Mouse (Mus musculus) forebrain, embryonic 13.5 days (tissue): ENCODE results near the gene Dmrta2. TPM values are rescaled to one million over a fixed set of nuclear protein-coding genes. Genes with fewer than 3 reads are reported as not detected.
A peak's percentile ranks its signal among the peaks of the same experiment; 100 is the strongest.

ENCODE experiments used
- ATAC-seq: fragments of 200-750 bp; cut with Nextera tagmentation; 2 replicates; pipeline ENCODE4 v1.8.0; 2017
- H3K27ac ChIP-seq: fragments of 300-500 bp; sonication (generic); 2 replicates; pipeline ENCODE4 v1.5.1; 2015; ENCODE audit warnings: inconsistent platforms, mild to moderate bottlenecking, moderate library complexity
- H3K27me3 ChIP-seq: fragments of 300-500 bp; sonication (generic); 2 replicates; pipeline ENCODE4 v1.6.1; 2015; ENCODE audit warnings: mild to moderate bottlenecking, inconsistent platforms
- H3K36me3 ChIP-seq: fragments of 300-500 bp; sonication (generic); 2 replicates; pipeline ENCODE4 v1.6.1; 2015; ENCODE audit warnings: mild to moderate bottlenecking, inconsistent platforms; ENCODE audit not compliant: poor library complexity, severe bottlenecking
- H3K4me1 ChIP-seq: fragments of 300-500 bp; sonication (generic); 2 replicates; pipeline ENCODE4 v1.6.1; 2015; ENCODE audit warnings: inconsistent platforms
- H3K4me2 ChIP-seq: fragments of 300-500 bp; sonication (generic); 2 replicates; pipeline ENCODE4 v1.6.1; 2015; ENCODE audit warnings: inconsistent platforms, mild to moderate bottlenecking, moderate library complexity
- H3K4me3 ChIP-seq: fragments of 300-500 bp; sonication (generic); 2 replicates; pipeline ENCODE4 v1.5.1; 2015; ENCODE audit warnings: mild to moderate bottlenecking, inconsistent platforms
- H3K9ac ChIP-seq: fragments of 300-500 bp; sonication (generic); 2 replicates; pipeline ENCODE4 v1.6.1; 2015; ENCODE audit warnings: mild to moderate bottlenecking, inconsistent platforms
- H3K9me3 ChIP-seq: fragments of 300-500 bp; sonication (generic); replicated peaks from 2 replicates; pipeline ENCODE4 v1.6.1; 2016; ENCODE audit warnings: inconsistent platforms
- whole genome bisulfite sequencing: fragments of 180-500 bp; shearing (Covaris S2); methylation state at CpG from one replicate; pipeline ENCODE4 v1.1.7; 2015; 5-methylcytosine and 5-hydroxymethylcytosine counted together
- polyA plus RNA-seq: library from polyadenylated mRNA; unstranded; fragments of >200 nt; fragmentation: Nextera tagmentation; extraction: Ambion mirVana; gene quantifications from 2 replicates; pipeline ENCODE4 v1.2.1, GENCODE M21; 2015

The Dmrta2 gene
- polyA plus RNA-seq, 1 experiment from 2014 or later = 6.1 TPM

- Histone ChIP-seq H3K9ac (no peak overlapping the region), H3K4me1 (peaks cover 12% of the 10 kb centered on the region), H3K4me3 (no peak overlapping the region), H3K27me3 (peaks cover 44% of the 10 kb centered on the region), H3K4me2 (no peak overlapping the region), H3K9me3 (no peaks in the 10 kb centered on the region), H3K27ac (no peak overlapping the region), H3K36me3 (no peaks in the 10 kb centered on the region)
- no peak for ATAC-seq
- 89% methylated on average over 5 of the region's 5 CpGs for WGBS
Observed at GRCm38 (mm10) chr4:109969561-109969960, 8.3 kb upstream of the Dmrta2 start.

GRCm38 (mm10) chr4:109973991-109974654 is 3.7 kb upstream of the Dmrta2 start:
- WGBS = 3% methylated on average over 20 of the region's 20 CpGs
- Histone ChIP-seq H3K27me3 (peaks cover 88% of the 10 kb centered on the region), H3K27ac (peak overlapping the region; percentile 21; the same call in 1 of the 2 replicates), H3K36me3 (no peaks in the 10 kb centered on the region), H3K9ac (peak overlapping the region; percentile 97), H3K4me2 (peak overlapping the region; percentile 79), H3K4me3 (peak overlapping the region; percentile 70), H3K4me1 (peaks cover 34% of the 10 kb centered on the region), H3K9me3 (no peaks in the 10 kb centered on the region)
- ATAC-seq = no peak

GRCm38 (mm10) chr4:109974655-109975380 is 3.0 kb upstream of the Dmrta2 start:
- Histone ChIP-seq H3K4me3 (peak overlapping the region; percentile 70), H3K9ac (peak overlapping the region; percentile 97), H3K4me1 (peaks cover 35% of the 10 kb centered on the region), H3K36me3 (peaks cover 1% of the 10 kb centered on the region; the same call in 1 of the 2 replicates), H3K27me3 (peaks cover 92% of the 10 kb centered on the region), H3K27ac (peak overlapping the region; percentile 92), H3K9me3 (no peaks in the 10 kb centered on the region), H3K4me2 (peak overlapping the region; percentile 79)
- ATAC-seq = no peak
- WGBS = 2% methylated on average over 33 of the region's 33 CpGs

- Histone ChIP-seq H3K27ac (peak overlapping the region; percentile 92), H3K36me3 (peaks cover 6% of the 10 kb centered on the region), H3K9me3 (no peaks in the 10 kb centered on the region), H3K9ac (peak overlapping the region; percentile 97), H3K4me3 (peak overlapping the region; percentile 70), H3K4me2 (peak overlapping the region; percentile 79), H3K27me3 (peaks cover 96% of the 10 kb centered on the region), H3K4me1 (peaks cover 39% of the 10 kb centered on the region)
- ATAC-seq = no peak
- WGBS = 12% methylated on average over 25 of the region's 25 CpGs
Observed at GRCm38 (mm10) chr4:109975381-109976240, 2.2 kb upstream of the Dmrta2 start.

GRCm38 (mm10) chr4:109976273-109977147 is 1.3 kb upstream of the Dmrta2 start:
- WGBS = under 1% methylated on average over 34 of the region's 34 CpGs
- H3K27me3 ChIP-seq = peaks cover 95% of the 10 kb centered on the region
- peak overlapping the region; percentile 97 for H3K9ac ChIP-seq
- H3K27ac ChIP-seq = peak overlapping the region; percentile 92
- H3K4me1 ChIP-seq = peaks cover 40% of the 10 kb centered on the region
- peak overlapping the region; percentile 79 for H3K4me2 ChIP-seq
- peaks cover 8% of the 10 kb centered on the region for H3K36me3 ChIP-seq
- no peak for ATAC-seq
- H3K9me3 ChIP-seq = no peaks in the 10 kb centered on the region
- H3K4me3 ChIP-seq = peak overlapping the region; percentile 70

DNA sequence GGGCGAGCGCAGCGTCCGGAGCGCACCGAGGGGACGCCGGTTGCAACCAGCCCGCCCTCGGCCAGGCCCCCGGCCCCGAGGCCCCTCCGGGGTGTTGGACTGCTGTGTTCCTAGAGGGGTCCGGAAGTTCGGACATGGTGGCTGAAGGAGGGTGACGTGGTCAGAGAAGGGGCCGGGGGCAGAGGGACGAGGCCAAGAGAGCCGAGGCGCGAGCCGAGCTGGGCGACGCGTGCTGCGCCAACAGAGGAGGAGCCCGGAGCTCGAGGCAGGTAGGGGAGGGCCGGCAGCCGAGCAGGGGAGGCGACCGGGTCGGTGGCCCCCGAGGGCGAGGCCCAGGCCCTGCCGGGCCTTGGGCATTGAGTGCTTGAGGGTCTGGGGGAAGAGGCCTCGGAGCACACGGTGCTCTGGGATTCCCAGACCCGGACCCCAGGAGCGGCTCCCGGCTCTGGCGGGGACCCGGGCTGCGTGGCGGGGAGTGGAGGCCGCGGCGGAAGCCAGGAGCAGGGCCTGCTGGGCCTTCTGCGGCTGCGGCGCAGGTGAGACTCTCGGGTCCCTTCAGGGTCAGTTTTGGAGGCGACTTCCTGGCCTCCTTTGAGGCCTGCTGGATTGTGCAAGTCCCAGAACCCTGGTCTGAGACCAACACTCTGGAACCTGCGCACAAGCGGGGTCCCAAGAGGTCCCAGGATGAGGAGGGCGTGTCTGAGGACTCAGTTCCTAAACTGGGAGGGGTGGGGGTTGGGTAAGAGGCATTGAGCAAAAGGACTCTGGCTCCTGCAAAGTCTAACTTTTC is 410 bp downstream of the Dmrta2 start:
- peaks cover 94% of the 10 kb centered on the region for H3K27me3 ChIP-seq
- H3K4me2 ChIP-seq = peak overlapping the region; percentile 79
- peak overlapping the region; percentile 92 for H3K27ac ChIP-seq
- peaks cover 51% of the 10 kb centered on the region for H3K4me1 ChIP-seq
- WGBS = under 1% methylated on average over 56 of the region's 56 CpGs
- peaks cover 20% of the 10 kb centered on the region for H3K36me3 ChIP-seq
- peak; percentile 16 for ATAC-seq
- no peaks in the 10 kb centered on the region for H3K9me3 ChIP-seq
- H3K9ac ChIP-seq = peak overlapping the region; percentile 97
- peak overlapping the region; percentile 70 for H3K4me3 ChIP-seq

DNA sequence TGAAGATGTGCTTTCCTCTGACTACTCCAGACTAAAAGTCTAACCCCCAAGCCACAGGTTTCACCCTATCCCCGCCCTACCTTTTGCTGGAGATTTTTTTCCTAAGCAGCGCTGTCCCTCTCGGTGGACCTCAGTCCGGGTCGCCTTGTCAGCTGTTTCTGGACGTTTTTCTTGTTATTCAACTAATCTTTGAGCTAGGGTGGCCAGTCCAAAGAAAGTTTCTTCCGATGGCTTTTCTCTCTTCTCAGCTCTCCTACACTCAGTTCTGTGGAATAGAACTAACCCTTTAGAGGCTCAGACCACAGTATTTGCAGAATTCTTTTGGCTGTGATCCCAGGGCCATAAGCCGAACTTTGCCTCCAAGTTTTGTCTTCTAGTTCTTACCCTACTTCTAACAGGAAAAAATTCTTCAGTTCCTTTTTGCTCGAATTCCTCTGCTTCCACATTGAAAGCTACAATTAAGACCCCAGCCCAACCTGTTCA is 1.0 kb downstream of the Dmrta2 start:
- 2% methylated on average over 9 of the region's 9 CpGs for WGBS
- Histone ChIP-seq H3K27me3 (peaks cover 93% of the 10 kb centered on the region), H3K9ac (peak overlapping the region; percentile 97), H3K36me3 (peaks cover 20% of the 10 kb centered on the region), H3K4me3 (peak overlapping the region; percentile 70), H3K4me1 (peaks cover 52% of the 10 kb centered on the region), H3K9me3 (no peaks in the 10 kb centered on the region), H3K4me2 (peak overlapping the region; percentile 79), H3K27ac (peak overlapping the region; percentile 92)
- no peak for ATAC-seq

GRCm38 (mm10) chr4:109979461-109980320 is 1.8 kb downstream of the Dmrta2 start:
- H3K36me3 ChIP-seq = peaks cover 20% of the 10 kb centered on the region
- H3K4me3 ChIP-seq = peak overlapping the region; percentile 70
- peak overlapping the region; percentile 92 for H3K27ac ChIP-seq
- H3K9me3 ChIP-seq = no peaks in the 10 kb centered on the region
- H3K4me1 ChIP-seq = peaks cover 47% of the 10 kb centered on the region
- peak overlapping the region; percentile 79 for H3K4me2 ChIP-seq
- WGBS = under 1% methylated on average over 66 of the region's 66 CpGs
- peak overlapping the region; percentile 97 for H3K9ac ChIP-seq
- ATAC-seq = no peak
- H3K27me3 ChIP-seq = peaks cover 93% of the 10 kb centered on the region

DNA sequence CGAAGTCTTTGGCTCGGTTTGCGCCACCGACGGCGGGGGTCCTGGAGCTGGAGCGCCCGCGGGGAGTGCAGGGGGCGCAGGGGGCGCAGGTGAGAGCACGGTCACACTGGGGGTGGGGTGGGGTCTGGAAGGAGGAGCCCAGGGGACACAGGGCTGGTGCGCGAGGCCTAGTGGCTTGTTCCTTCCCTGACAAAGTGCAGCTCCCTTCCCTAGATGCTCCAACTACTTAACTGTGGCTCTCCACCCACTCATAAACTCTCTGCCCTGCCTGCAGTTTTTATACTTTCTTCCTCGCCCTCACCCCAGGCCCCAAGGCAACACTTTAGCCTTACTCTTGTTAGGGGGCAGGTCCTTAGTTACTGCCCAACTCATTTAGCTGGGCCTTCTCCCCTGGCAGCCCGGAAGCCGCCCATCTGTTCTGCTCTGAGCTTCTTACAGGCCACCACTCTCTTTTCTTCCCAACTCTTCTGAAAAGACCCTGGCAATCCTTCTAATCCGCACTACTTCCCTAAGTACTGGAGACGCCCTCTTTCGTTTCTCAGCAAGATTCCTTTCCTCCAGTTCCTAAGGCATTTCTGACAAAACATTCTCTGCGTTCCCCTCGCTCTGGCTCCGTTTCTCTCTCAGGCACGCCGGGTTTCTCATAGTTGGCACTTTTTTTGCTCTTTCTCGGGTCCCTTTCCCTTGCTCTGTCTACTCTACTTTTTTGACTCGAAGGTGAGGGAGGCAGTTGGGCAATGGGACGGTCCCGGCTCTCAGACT is 2.6 kb downstream of the Dmrta2 start:
- no peaks in the 10 kb centered on the region for H3K9me3 ChIP-seq

More for the DNA sequence above, 2.6 kb downstream of the Dmrta2 start:
- H3K36me3 ChIP-seq = peaks cover 20% of the 10 kb centered on the region
- peaks cover 50% of the 10 kb centered on the region for H3K4me1 ChIP-seq
- H3K9ac ChIP-seq = peak overlapping the region; percentile 97
- H3K4me3 ChIP-seq = peak overlapping the region; percentile 70
- WGBS = 2% methylated on average over 20 of the region's 29 CpGs
- no peak for ATAC-seq
- H3K27ac ChIP-seq = peak overlapping the region; percentile 92
- H3K4me2 ChIP-seq = peak overlapping the region; percentile 79
- peaks cover 93% of the 10 kb centered on the region for H3K27me3 ChIP-seq
